10 mouse cellular contexts compared by ENCODE assay signal in genomic region chr6:83381510-83382491, GRCm38 (mm10). TPM values are rescaled to one million over a fixed set of nuclear protein-coding genes. Genes with fewer than 3 reads are reported as not detected.
DNase-seq lines count a peak whose midpoint lies in the region; ATAC-seq and TF ChIP-seq lines count a peak whose summit lies in the region.
"Had no signal": no experiment of that assay in that cellular context is flagged by ENCODE, and none has a peak within 500 bp of the region (broad histone marks: within the 10 kb centered on the region; RNA-seq: fewer than 3 reads in every experiment).

No protein-coding gene starts in this region.

- peaks cover 86% of the 10 kb centered on the region for H3K36me3 ChIP-seq in kidney, embryonic 14.5 days (ENCODE audit: control insufficient read depth, insufficient read depth, low read length)
- peaks cover 78% of the 10 kb centered on the region for H3K36me3 ChIP-seq in kidney, embryonic 16.5 days (ENCODE audit: insufficient read depth, low read length)
- H3K36me3 ChIP-seq in liver, embryonic 11.5 days (ENCODE audit: control insufficient read depth, insufficient read depth, low read length): peaks cover 29% of the 10 kb centered on the region
- peaks cover 36% of the 10 kb centered on the region for H3K36me3 ChIP-seq in stomach, embryonic 15.5 days
- peaks cover 67% of the 10 kb centered on the region for H3K36me3 ChIP-seq in forebrain, postnatal 0 days (ENCODE audit: insufficient read depth)
- H3K36me3 ChIP-seq in hindbrain, embryonic 12.5 days: peaks cover 75% of the 10 kb centered on the region

- no peaks in the 10 kb centered on the region for H3K9me3 ChIP-seq in kidney, embryonic 14.5 days (ENCODE audit: control insufficient read depth, low read length)
- no peaks in the 10 kb centered on the region for H3K9me3 ChIP-seq in kidney, embryonic 16.5 days (ENCODE audit: low read length)
- no peaks in the 10 kb centered on the region for H3K9me3 ChIP-seq in liver, embryonic 11.5 days (ENCODE audit: control insufficient read depth, low read length)
- no peaks in the 10 kb centered on the region for H3K9me3 ChIP-seq in stomach, embryonic 15.5 days
- no peaks in the 10 kb centered on the region for H3K9me3 ChIP-seq in forebrain, postnatal 0 days (ENCODE audit: low read length)
- no peaks in the 10 kb centered on the region for H3K9me3 ChIP-seq in hindbrain, embryonic 12.5 days (replicated peaks)

- H3K27me3 ChIP-seq in kidney, embryonic 14.5 days (ENCODE audit: control insufficient read depth, insufficient read depth, low read length): no peaks in the 10 kb centered on the region
- H3K27me3 ChIP-seq in kidney, embryonic 16.5 days (ENCODE audit: insufficient read depth, low read length): no peaks in the 10 kb centered on the region
- no peaks in the 10 kb centered on the region for H3K27me3 ChIP-seq in liver, embryonic 11.5 days (replicated peaks; ENCODE audit: control insufficient read depth, insufficient read depth, low read length)
- H3K27me3 ChIP-seq in stomach, embryonic 15.5 days (replicated peaks): no peaks in the 10 kb centered on the region
- H3K27me3 ChIP-seq in forebrain, postnatal 0 days (ENCODE audit: insufficient read depth, low read length): no peaks in the 10 kb centered on the region
- no peaks in the 10 kb centered on the region for H3K27me3 ChIP-seq in hindbrain, embryonic 12.5 days

- DNase-seq in heart, adult 11 months: peak; percentile 97
- peak; percentile 51 for DNase-seq in liver, embryonic 11.5 days (ENCODE audit: low spot score)
- DNase-seq in forebrain, postnatal 0 days: no peak
- DNase-seq in left cerebral cortex, adult 18-20 months (ENCODE audit: low spot score in 2 of 2): no peak
- DNase-seq: kidney, postnatal 4 days had no signal

- 86% methylated on average over 10 of the region's 10 CpGs for WGBS in kidney, embryonic 14.5 days
- 83% methylated on average over 10 of the region's 10 CpGs for WGBS in kidney, embryonic 16.5 days
- WGBS in liver, embryonic 11.5 days: 59% methylated on average over 10 of the region's 10 CpGs
- 80% methylated on average over 10 of the region's 10 CpGs for WGBS in stomach, embryonic 15.5 days
- 82% methylated on average over 10 of the region's 10 CpGs for WGBS in forebrain, postnatal 0 days
- 87% methylated on average over 10 of the region's 10 CpGs for WGBS in hindbrain, embryonic 12.5 days

- no peak overlapping the region for H3K27ac ChIP-seq in kidney, embryonic 14.5 days (ENCODE audit: low read depth, low read length)
- no peak overlapping the region for H3K27ac ChIP-seq in kidney, embryonic 16.5 days (ENCODE audit: low read length)
- peak overlapping the region; percentile 23 for H3K27ac ChIP-seq in liver, embryonic 11.5 days (ENCODE audit: low read depth, low read length)
- H3K27ac ChIP-seq in stomach, embryonic 15.5 days: no peak overlapping the region
- H3K27ac ChIP-seq in forebrain, postnatal 0 days (ENCODE audit: low read depth, low read length): no peak overlapping the region
- no peak overlapping the region for H3K27ac ChIP-seq in hindbrain, embryonic 12.5 days

- H3K4me3 ChIP-seq in kidney, embryonic 14.5 days (ENCODE audit: low read length): no peak overlapping the region
- H3K4me3 ChIP-seq in kidney, embryonic 16.5 days (ENCODE audit: low read length): no peak overlapping the region
- no peak overlapping the region for H3K4me3 ChIP-seq in liver, embryonic 11.5 days (ENCODE audit: low read depth, low read length)
- no peak overlapping the region for H3K4me3 ChIP-seq in stomach, embryonic 15.5 days (replicated peaks)
- H3K4me3 ChIP-seq in forebrain, postnatal 0 days (ENCODE audit: low read depth, low read length): no peak overlapping the region
- H3K4me3 ChIP-seq in hindbrain, embryonic 12.5 days: no peak overlapping the region
- H3K4me3 ChIP-seq: myocyte had no signal

- no peak overlapping the region for H3K9ac ChIP-seq in kidney, embryonic 14.5 days (ENCODE audit: low read depth, low read length)
- H3K9ac ChIP-seq in kidney, embryonic 16.5 days (replicated peaks; ENCODE audit: low read length): no peak overlapping the region
- H3K9ac ChIP-seq in liver, embryonic 11.5 days (ENCODE audit: low read depth, low read length): no peak overlapping the region
- H3K9ac ChIP-seq in stomach, embryonic 15.5 days: no peak overlapping the region
- H3K9ac ChIP-seq in forebrain, postnatal 0 days: no peak overlapping the region
- no peak overlapping the region for H3K9ac ChIP-seq in hindbrain, embryonic 12.5 days

- no peaks in the 10 kb centered on the region for H3K4me1 ChIP-seq in kidney, embryonic 14.5 days (ENCODE audit: control insufficient read depth, insufficient read depth, low read length)
- H3K4me1 ChIP-seq in kidney, embryonic 16.5 days (ENCODE audit: insufficient read depth, low read length): no peaks in the 10 kb centered on the region
- H3K4me1 ChIP-seq in liver, embryonic 11.5 days (replicated peaks; ENCODE audit: control insufficient read depth, insufficient read depth, low read length): peaks cover 12% of the 10 kb centered on the region
- H3K4me1 ChIP-seq in stomach, embryonic 15.5 days: no peaks in the 10 kb centered on the region
- H3K4me1 ChIP-seq in forebrain, postnatal 0 days (ENCODE audit: insufficient read depth): no peaks in the 10 kb centered on the region
- H3K4me1 ChIP-seq in hindbrain, embryonic 12.5 days: no peaks in the 10 kb centered on the region

- no peak for TF ChIP-seq CTCF in forebrain, postnatal 0 days (IDR thresholded peaks at IDR 0.05; ENCODE audit: low read depth)

- H3K4me2 ChIP-seq in kidney, embryonic 14.5 days (replicated peaks; ENCODE audit: low read depth, low read length): no peak overlapping the region
- no peak overlapping the region for H3K4me2 ChIP-seq in kidney, embryonic 16.5 days (replicated peaks; ENCODE audit: low read depth, low read length)
- no peak overlapping the region for H3K4me2 ChIP-seq in liver, embryonic 11.5 days
- no peak overlapping the region for H3K4me2 ChIP-seq in stomach, embryonic 15.5 days
- no peak overlapping the region for H3K4me2 ChIP-seq in forebrain, postnatal 0 days (ENCODE audit: low read depth)
- no peak overlapping the region for H3K4me2 ChIP-seq in hindbrain, embryonic 12.5 days (replicated peaks)

- ATAC-seq in kidney, embryonic 14.5 days (ENCODE audit: low FRiP score, low TSS enrichment): 0 out of 2 replicates have a peak, but pooled peaks have one; percentile 46
- no peak for ATAC-seq in kidney, embryonic 16.5 days (ENCODE audit: low FRiP score, low TSS enrichment)
- ATAC-seq in liver, embryonic 11.5 days (replicated peaks; ENCODE audit: low FRiP score): peak; percentile 99
- ATAC-seq in stomach, embryonic 15.5 days (ENCODE audit: insufficient read depth, low FRiP score, low read depth): peak; percentile 80; the same call in 1 of the 2 replicates
- no peak for ATAC-seq in forebrain, postnatal 0 days
- no peak for ATAC-seq in hindbrain, embryonic 12.5 days (ENCODE audit: low FRiP score)

RNA-seq across cellular contexts. Expression of gene Bola3, which starts 32.9 kb away (rescaled TPM):
- 142 and 182 TPM in 2 replicates for polyA plus RNA-seq in kidney, embryonic 14.5 days (2014; fragmentation: Nextera tagmentation; extraction: Ambion mirVana)
- 136 and 142 TPM in 2 replicates for polyA plus RNA-seq in kidney, embryonic 16.5 days (2015; fragmentation: Nextera tagmentation; extraction: Ambion mirVana)
- 307 and 333 TPM in 2 replicates for polyA plus RNA-seq in liver, embryonic 11.5 days (2014; fragmentation: Nextera tagmentation; extraction: Ambion mirVana)
- polyA plus RNA-seq in stomach, embryonic 15.5 days (2015; fragmentation: Nextera tagmentation; extraction: Ambion mirVana): 149 and 164 TPM in 2 replicates
- 6.6 and 7.7 TPM in 2 replicates for total RNA-seq in forebrain, postnatal 0 days (2014; rRNA removed)
- 50.2 and 55.7 TPM in 2 replicates for polyA plus RNA-seq in forebrain, postnatal 0 days (2015; fragmentation: Nextera tagmentation; extraction: Ambion mirVana)
- 88.5 and 92.1 TPM in 2 replicates for polyA plus RNA-seq in hindbrain, embryonic 12.5 days (2016; fragmentation: Nextera tagmentation; extraction: Ambion mirVana)
- 10 to 100 TPM; 49.3 to 49.5 TPM for total RNA-seq in left cerebral cortex, adult 18-20 months (2021)

RNA-seq across cellular contexts. Expression of gene Mob1a, which starts 56.0 kb away (rescaled TPM):
- 38.9 and 92.4 TPM in 2 replicates for polyA plus RNA-seq in kidney, embryonic 14.5 days (2014; fragmentation: Nextera tagmentation; extraction: Ambion mirVana)
- polyA plus RNA-seq in kidney, embryonic 16.5 days (2015; fragmentation: Nextera tagmentation; extraction: Ambion mirVana): 70.0 and 73.8 TPM in 2 replicates
- 78.5 and 84.8 TPM in 2 replicates for polyA plus RNA-seq in liver, embryonic 11.5 days (2014; fragmentation: Nextera tagmentation; extraction: Ambion mirVana)
- polyA plus RNA-seq in stomach, embryonic 15.5 days (2015; fragmentation: Nextera tagmentation; extraction: Ambion mirVana): 63.5 and 64.5 TPM in 2 replicates
- 31.0 and 32.4 TPM in 2 replicates for total RNA-seq in forebrain, postnatal 0 days (2014; rRNA removed)
- polyA plus RNA-seq in forebrain, postnatal 0 days (2015; fragmentation: Nextera tagmentation; extraction: Ambion mirVana): 9.3 and 9.5 TPM in 2 replicates
- 52.5 and 55.4 TPM in 2 replicates for polyA plus RNA-seq in hindbrain, embryonic 12.5 days (2016; fragmentation: Nextera tagmentation; extraction: Ambion mirVana)
- total RNA-seq in left cerebral cortex, adult 18-20 months (2021): 10 to 100 TPM; 17.9 to 22.5 TPM

RNA-seq across cellular contexts. Expression of gene Mthfd2, which starts 56.1 kb away (rescaled TPM):
- polyA plus RNA-seq in kidney, embryonic 14.5 days (2014; fragmentation: Nextera tagmentation; extraction: Ambion mirVana): 46.7 and 50.8 TPM in 2 replicates
- polyA plus RNA-seq in kidney, embryonic 16.5 days (2015; fragmentation: Nextera tagmentation; extraction: Ambion mirVana): 38.5 and 40.5 TPM in 2 replicates
- 119 and 120 TPM in 2 replicates for polyA plus RNA-seq in liver, embryonic 11.5 days (2014; fragmentation: Nextera tagmentation; extraction: Ambion mirVana)
- 33.7 and 42.0 TPM in 2 replicates for polyA plus RNA-seq in stomach, embryonic 15.5 days (2015; fragmentation: Nextera tagmentation; extraction: Ambion mirVana)
- total RNA-seq in forebrain, postnatal 0 days (2014; rRNA removed): 18.6 and 31.9 TPM in 2 replicates
- 19.0 and 21.5 TPM in 2 replicates for polyA plus RNA-seq in forebrain, postnatal 0 days (2015; fragmentation: Nextera tagmentation; extraction: Ambion mirVana)
- 29.8 and 30.0 TPM in 2 replicates for polyA plus RNA-seq in hindbrain, embryonic 12.5 days (2016; fragmentation: Nextera tagmentation; extraction: Ambion mirVana)
- total RNA-seq in left cerebral cortex, adult 18-20 months (2021): 1 to 10 TPM; 6.5 to 6.7 TPM

Comparison
In these comparisons a context has a peak if more than half of its experiments do, and no peak if none do; other contexts are left out.
1. ATAC-seq: peak in kidney, embryonic 14.5 days (single experiment), liver, embryonic 11.5 days (single experiment) and stomach, embryonic 15.5 days (single experiment); none in kidney, embryonic 16.5 days (single experiment), forebrain, postnatal 0 days (single experiment) and hindbrain, embryonic 12.5 days (single experiment).
2. DNase-seq: peak in heart, adult 11 months (single experiment) and liver, embryonic 11.5 days (single experiment); none in forebrain, postnatal 0 days (single experiment) and left cerebral cortex, adult 18-20 months (0 of 2).